Mouse (Mus musculus): ENCODE results near the gene Fkrp.
A peak's percentile ranks its signal among the peaks of the same experiment; 100 is the strongest.

Gene Fkrp

GRCm38 (mm10) chr7:16837916-16838803, 21.6 kb upstream of the Fkrp start:
- no peak for DNase-seq (ENCODE audit: low read depth)

DNA sequence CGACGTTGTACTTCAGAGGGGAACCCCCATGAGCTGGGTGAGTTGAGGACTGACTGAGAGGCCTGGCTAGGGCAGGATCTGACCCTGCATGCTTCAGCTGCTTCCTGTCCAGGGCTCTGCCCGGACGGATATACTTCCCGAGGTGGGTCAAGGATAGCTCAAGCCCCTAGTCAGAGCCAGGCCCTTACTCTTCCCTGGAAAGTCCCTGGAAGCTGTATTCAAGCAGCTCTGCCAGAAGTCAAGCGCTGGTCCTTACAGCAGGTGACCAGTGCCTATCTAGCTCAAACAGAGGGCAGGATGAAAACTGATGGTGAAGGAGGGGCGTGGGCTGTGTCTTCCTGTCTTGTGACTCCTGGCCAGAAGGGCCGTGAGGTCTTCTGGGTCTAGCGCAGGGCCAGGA, 13.9 kb upstream of the Fkrp start:
- no peak for DNase-seq (ENCODE audit: low read depth)

DNA sequence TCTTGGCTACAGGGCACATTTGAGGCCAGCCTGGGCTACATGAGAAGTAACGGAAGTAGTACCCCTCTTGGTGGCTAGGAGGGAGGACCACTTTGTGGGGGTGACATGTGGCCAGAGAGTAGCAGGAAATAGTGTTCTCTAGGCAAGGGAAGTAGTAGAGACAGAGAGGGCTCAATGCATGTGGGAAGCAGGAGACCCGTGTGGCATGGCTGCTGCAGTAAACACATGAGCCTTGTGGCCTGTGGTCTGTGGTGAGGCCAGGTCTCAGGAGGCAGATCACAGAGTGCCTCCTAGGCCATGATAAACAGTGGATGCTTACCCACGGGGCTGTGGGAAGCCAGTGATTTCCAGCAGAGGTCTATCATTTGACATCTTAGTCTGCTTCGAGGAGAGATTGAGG, 10.7 kb upstream of the Fkrp start:
- DNase-seq (ENCODE audit: low read depth): peak; percentile 62

DNA sequence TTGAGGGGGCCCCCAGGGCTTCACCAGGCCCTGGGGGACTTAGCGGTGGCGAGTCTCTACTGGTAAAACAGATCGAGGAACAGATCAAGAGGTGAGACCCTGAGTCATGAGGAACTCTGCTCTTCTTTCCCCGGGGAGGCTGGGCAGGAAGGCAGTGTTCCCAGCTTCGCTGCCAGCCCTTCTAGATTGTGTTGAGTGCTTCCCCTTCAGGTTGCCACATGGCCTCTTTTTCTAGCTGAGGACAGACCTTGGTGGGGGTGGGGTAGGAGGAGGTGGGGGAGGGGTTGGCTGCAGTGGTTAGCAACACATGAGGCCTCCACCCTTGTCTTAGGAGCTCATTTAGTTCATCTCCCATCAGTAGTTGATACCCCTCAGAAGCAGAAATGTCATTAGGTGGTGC, 10.0 kb upstream of the Fkrp start:
- no peak for DNase-seq (ENCODE audit: low read depth)

- peak; percentile 87 for DNase-seq (ENCODE audit: low read depth)
Measured at GRCm38 (mm10) chr7:16825785-16826184, 9.3 kb upstream of the Fkrp start.

DNA sequence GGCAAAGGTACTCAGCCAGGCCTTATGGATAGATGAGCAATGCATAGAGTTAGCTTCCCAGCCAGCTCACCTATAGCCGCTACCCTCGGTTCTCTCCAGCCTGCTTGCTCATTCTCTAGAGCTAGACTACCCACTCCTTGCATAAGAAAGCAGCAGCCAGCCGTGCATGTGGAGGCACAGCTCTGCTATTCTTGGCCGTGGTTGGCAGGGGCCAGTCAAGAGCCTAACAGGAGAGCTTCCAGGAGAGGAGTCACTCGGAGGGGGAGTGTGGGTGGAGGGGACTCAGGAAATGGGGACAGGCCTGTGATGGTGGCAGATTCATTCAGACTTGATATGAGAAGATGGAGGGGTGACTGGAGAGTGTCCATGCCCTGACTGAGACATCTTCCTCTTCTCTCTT, 7.2 kb upstream of the Fkrp start:
- no peak for DNase-seq (ENCODE audit: low read depth)

GRCm38 (mm10) chr7:16821669-16822101, 5.2 kb upstream of the Fkrp start:
- DNase-seq (ENCODE audit: low read depth): no peak

DNA sequence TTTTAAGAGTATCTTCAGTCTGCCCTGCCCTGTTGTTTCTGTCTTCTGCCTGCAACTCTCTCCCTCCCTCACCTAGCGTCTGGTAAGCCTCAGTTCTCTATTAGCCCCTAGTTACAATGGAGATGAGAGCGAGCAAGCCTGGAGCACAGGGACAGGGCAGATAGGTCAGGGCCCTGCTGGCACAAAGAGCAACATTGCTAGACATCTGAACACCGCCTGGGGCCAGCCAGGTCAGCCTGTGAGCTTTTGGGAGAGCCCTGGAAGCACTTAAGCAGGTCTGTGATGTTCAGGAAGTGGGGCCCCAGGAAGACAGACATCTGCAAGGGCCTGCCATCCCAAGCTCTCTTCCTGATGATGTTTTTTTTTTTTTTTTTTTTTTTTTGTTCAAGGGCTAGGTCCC, 4.6 kb upstream of the Fkrp start:
- DNase-seq (ENCODE audit: low read depth): no peak

- DNase-seq (ENCODE audit: low read depth): no peak
Measured at GRCm38 (mm10) chr7:16820271-16820763, 3.8 kb upstream of the Fkrp start.

DNA sequence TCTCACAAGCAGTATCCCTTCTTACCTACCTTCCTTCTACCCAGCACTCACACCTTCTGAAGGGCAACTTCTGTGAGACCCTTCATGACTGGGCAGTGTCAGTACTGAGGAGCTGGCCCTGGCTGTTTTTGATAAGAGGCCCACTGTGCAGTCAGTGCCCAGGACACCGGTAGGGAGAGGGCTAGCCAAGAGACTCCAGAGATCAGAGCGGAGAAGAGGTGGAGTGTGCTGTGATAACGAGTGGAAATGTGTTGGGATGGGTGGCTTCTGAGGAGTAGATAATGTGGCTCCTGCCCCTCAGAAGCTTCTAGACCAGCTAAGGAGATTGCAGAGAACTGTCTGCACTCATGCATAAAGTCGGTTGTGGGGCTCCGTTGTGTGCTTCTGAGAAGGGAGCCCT, 3.3 kb upstream of the Fkrp start:
- no peak for DNase-seq (ENCODE audit: low read depth)

DNA sequence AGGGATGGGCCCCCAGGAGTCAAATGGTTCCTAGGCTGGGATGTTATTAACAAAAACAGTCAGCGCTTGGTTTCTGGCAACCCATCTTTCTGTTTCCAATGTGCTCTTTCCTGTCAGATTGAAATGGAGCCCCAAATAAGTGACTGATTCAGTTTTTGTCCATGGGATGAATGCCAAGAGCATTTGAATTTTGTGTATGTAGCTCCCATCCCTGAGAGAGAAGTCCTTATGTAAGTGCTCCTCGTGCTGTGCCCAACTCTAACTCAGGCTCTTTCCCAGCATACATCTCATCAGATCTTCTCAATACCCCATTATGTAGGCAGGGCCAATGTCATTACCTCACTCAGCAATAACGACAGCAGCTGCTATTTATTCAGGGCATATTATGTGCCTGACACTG, 1.2 kb upstream of the Fkrp start:
- no peak for DNase-seq (ENCODE audit: low read depth)

DNA sequence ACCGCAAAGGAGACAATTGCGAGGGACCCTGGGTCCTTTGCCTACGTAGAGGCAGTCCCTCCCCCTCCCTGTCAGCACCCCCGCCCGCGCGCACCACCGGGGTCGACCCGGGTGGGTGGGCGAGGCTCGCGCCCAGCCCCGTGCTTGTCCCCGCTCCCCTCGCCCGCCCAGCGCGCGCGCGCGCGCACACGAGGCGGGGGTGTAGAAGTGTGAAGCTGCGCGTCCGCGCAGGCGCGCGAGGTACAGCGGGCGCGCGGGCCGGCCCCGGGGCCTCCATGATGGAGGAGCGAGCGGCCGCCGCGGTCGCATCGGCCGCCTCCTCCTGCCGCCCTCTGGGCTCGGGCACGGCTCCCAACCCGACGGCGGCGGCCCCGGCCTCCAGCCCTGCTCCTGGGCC, 456 bp downstream of the Fkrp start:
- DNase-seq (ENCODE audit: low read depth): peak; percentile 90

DNA sequence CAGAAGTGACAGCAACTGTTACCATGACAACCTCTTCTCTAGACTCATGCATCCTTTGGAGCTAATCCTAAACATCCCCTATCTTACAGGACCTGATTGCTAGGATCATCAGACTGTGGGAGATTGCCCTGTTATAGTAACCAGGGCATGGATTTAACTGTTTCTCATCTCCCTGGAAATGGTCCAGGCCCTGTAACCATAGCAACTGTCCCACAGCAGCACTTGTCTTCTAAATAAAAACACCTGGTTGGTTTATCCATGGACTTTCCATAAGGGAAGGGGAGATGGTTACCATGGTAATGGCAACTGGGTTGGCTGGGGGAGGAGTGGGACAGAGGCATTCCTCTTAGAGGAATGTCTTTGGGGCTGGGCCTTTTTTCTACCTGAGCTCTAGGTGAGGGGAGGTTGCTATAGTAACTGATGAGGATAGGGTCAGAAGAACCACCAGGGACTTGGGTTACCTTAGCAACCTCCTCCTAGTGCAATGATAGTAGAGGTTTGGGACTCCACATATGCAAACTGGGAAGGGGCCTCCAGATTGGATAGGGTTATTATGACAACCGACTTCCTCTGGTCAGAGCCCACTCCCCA, 1.1 kb downstream of the Fkrp start, which contains the start of gene Strn4:
Gene Strn4, plus strand, starts transcription at position 539 of the 591 bp plus-strand sequence.
- peak; percentile 52 for DNase-seq (ENCODE audit: low read depth)

DNA sequence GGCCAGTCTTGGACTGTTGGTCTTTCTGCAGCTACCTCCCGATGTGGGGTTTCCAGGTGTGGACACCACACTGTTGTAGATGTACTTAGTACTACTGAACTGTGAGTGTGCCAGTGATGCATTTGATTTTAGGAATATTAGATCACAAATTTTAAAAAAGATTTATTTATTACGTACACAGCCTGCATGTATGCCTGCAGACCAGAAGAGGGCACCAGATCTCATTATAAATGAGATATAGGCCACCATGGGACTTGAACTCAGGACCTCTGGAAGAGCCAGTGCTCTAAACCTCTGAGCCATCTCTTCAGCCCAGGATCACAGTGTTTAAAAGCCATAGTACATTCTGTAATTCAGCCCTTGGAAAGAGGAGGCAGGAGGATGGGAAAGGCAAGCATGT, 4.0 kb downstream of the Fkrp start:
- DNase-seq (ENCODE audit: low read depth): peak; percentile 57

- no peak for DNase-seq (ENCODE audit: low read depth)
Measured at GRCm38 (mm10) chr7:16811649-16812070, 4.9 kb downstream of the Fkrp start.

- DNase-seq (ENCODE audit: low read depth): no peak
Measured at GRCm38 (mm10) chr7:16810920-16811648, 5.4 kb downstream of the Fkrp start.

DNA sequence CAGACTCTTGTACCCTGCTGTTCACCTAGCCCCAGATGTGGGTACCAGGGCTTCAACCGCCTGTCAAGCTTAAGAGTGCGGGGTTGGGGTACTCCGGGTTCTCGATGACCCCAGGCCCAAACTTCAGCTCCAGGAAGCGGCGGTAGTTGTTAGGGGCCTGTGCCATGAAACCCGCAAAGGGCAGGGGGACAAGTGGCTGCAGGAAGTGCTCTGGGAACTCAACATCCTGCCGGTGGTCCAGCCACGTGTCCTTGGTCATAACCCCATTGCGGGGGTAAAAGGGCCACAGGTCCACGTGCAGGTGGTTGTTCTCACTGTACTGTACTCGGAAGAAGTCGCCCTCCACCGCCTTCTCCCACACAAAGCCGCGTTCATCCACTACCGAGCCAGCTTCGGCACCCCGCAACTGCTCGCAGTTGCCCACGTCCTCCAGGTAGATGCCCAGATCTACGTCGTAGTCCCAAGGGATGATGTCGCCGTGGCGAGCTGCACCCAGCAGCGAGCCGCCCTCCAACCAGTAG, 6.1 kb downstream of the Fkrp start:
- no peak for DNase-seq (ENCODE audit: low read depth)

- DNase-seq (ENCODE audit: low read depth): peak; percentile 74
Measured at GRCm38 (mm10) chr7:16809739-16810138, 6.8 kb downstream of the Fkrp start.

- no peak for DNase-seq (ENCODE audit: low read depth)
Measured at GRCm38 (mm10) chr7:16808647-16809046, 7.9 kb downstream of the Fkrp start.

GRCm38 (mm10) chr7:16807936-16808335, 8.6 kb downstream of the Fkrp start:
- peak; percentile 56 for DNase-seq (ENCODE audit: low read depth)

- DNase-seq (ENCODE audit: low read depth): peak; percentile 79
Measured at GRCm38 (mm10) chr7:16804409-16805028, 12.0 kb downstream of the Fkrp start.

GRCm38 (mm10) chr7:16794886-16795285, 21.6 kb downstream of the Fkrp start:
- no peak for DNase-seq (ENCODE audit: low read depth)
